Mouse (Mus musculus) heart, adult 9 months (tissue): ENCODE data around the gene Rnaseh2a.

Experiments
- DNase-seq, 2 experiments: peaks; one replicate each; pipeline ENCODE4 v3.0.0; 2022; ENCODE audit warnings: low spot score in 2 of 2

Gene Rnaseh2a

GRCm38 (mm10) chr8:84969241-84970134, at the start of gene Rnaseh2a, which contains the start of the genes Gm49661 and Prdx2:
Gene Rnaseh2a, minus strand, starts transcription at chr8:84969767.
Gene Gm49661, minus strand, starts transcription at chr8:84969433.
Gene Prdx2, plus strand, starts transcription at chr8:84969587.
- DNase-seq, result peak; percentile 68 to 79

- no peak for DNase-seq
Measured at GRCm38 (mm10) chr8:85017209-85017608, 47.6 kb upstream of the Rnaseh2a start.

GRCm38 (mm10) chr8:85016724-85017123, 47.2 kb upstream of the Rnaseh2a start:
- DNase-seq, result no peak

- DNase-seq, result no peak
Measured at GRCm38 (mm10) chr8:85014431-85014830, 44.9 kb upstream of the Rnaseh2a start, which contains the start of gene Best2. Gene Best2, minus strand, starts transcription at chr8:85014531.

GRCm38 (mm10) chr8:85013230-85013840, 43.8 kb upstream of the Rnaseh2a start:
- no peak for DNase-seq

GRCm38 (mm10) chr8:85011242-85011641, 41.7 kb upstream of the Rnaseh2a start:
- DNase-seq, result no peak

- no peak for DNase-seq
Measured at GRCm38 (mm10) chr8:85007686-85008085, 38.1 kb upstream of the Rnaseh2a start.

- DNase-seq, result peak; percentile 73 to 87
Measured at GRCm38 (mm10) chr8:84997649-84998295, 28.2 kb upstream of the Rnaseh2a start.

GRCm38 (mm10) chr8:84996978-84997377, 27.4 kb upstream of the Rnaseh2a start:
- DNase-seq, result no peak

GRCm38 (mm10) chr8:84995680-84996079, 26.1 kb upstream of the Rnaseh2a start:
- DNase-seq, result no peak

- DNase-seq, result no peak
Measured at GRCm38 (mm10) chr8:84994375-84994774, 24.8 kb upstream of the Rnaseh2a start.

GRCm38 (mm10) chr8:84990836-84991235, 21.3 kb upstream of the Rnaseh2a start:
- DNase-seq, result peak in 1 of 2 experiments; percentile 68

GRCm38 (mm10) chr8:84990349-84990748, 20.8 kb upstream of the Rnaseh2a start, which contains the start of gene Hook2:
Gene Hook2, plus strand, starts transcription at chr8:84990603.
- DNase-seq, result peak; percentile 98

- DNase-seq, result peak; percentile 86 to 95
Measured at GRCm38 (mm10) chr8:84989810-84990209, 20.2 kb upstream of the Rnaseh2a start.

- peak; percentile 78 to 81 for DNase-seq
Measured at GRCm38 (mm10) chr8:84989311-84989731, 19.8 kb upstream of the Rnaseh2a start.

GRCm38 (mm10) chr8:84987903-84988302, 18.3 kb upstream of the Rnaseh2a start:
- peak; percentile 54 to 67 for DNase-seq

- DNase-seq, result no peak
Measured at GRCm38 (mm10) chr8:84987388-84987787, 17.8 kb upstream of the Rnaseh2a start.

- DNase-seq, result no peak
Measured at GRCm38 (mm10) chr8:84986379-84986945, 16.9 kb upstream of the Rnaseh2a start.

GRCm38 (mm10) chr8:84985684-84986378, 16.3 kb upstream of the Rnaseh2a start:
- DNase-seq, result peak; percentile 92 to 93

- no peak for DNase-seq
Measured at GRCm38 (mm10) chr8:84985049-84985683, 15.6 kb upstream of the Rnaseh2a start.
